Mouse (Mus musculus): ENCODE measurements around the gene Ccdc8.

Ccdc8 gene

DNA sequence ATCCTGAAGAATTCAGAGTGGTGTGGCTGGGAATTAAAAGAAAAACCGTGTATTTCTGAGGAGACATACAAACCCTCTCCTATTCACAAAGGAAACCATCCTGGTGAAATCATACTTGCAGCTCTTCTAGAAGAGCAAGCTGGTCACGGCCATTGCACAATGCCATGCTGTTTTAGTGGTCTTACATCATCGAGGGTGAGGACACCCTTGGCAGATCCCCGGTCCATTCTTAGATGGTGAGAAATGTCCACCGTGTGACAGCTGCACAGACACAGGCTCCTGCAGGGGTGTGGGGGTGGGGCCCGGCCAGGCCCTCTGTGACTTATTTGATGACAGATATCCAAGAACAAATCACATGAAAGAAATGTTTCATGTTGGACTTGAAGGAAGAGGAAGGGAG, 18.5 kb upstream of the Ccdc8 start:
- no peak for DNase-seq (ENCODE audit: low read depth, low spot score)

DNA sequence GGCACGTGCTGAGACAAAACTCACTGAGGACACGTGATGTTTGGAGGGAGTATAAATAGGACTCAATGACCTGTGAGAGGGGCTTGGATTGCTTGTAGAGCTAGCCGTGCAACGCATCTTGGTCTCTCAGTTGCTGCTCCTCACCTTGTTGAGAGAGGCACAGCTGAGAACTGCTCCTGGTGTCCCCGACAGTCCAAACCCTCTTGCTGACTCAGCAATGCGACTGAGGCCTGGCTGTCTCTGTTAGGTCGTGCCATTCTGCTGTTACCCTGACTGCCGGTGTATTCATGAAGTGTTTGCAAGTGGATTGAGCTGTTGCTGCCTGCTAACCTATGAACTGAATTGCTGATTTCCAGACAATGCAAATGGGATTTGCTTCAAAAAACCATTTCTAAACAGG, 16.2 kb upstream of the Ccdc8 start:
- no peak for DNase-seq (ENCODE audit: low read depth, low spot score)

DNA sequence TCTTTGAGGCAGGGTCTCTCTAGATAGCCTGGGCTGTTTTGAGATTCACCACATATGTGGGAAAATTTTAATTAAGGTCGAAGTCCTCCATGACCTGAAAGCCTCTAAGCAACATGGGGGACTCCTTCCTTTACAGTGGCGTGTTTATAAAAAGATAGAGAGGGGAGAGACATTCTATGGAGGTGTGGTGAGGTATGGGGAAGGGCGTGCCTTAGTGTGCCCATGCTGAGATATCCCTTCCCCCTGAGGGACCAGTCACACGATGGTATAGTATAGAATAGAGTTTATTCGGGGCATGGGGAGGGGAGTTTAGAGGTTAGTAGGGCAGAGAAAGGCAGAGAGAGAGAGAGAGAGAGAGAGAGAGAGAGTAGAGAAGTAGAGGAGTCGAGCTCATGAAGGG, 14.3 kb upstream of the Ccdc8 start:
- no peak for DNase-seq (ENCODE audit: low read depth, low spot score)

DNA sequence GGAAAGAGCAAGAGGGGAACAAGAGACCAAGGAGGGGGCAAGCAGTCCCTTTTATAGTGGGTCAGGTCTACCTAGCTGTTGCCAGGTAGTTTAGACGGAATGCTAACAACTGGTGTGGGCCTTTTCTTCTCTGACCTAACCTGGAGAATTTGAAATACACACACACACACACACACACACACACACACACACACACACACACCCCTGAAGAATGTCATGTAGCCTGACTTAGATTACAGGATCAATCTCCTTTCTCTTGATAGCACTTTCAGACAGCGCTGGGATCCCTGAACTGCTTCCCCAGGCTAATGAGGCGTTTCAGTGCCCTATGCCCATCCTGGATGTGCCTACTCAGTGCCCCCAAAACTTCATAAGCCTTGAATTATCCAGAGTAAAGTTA, 13.9 kb upstream of the Ccdc8 start:
- no peak for DNase-seq (ENCODE audit: low read depth, low spot score)

DNA sequence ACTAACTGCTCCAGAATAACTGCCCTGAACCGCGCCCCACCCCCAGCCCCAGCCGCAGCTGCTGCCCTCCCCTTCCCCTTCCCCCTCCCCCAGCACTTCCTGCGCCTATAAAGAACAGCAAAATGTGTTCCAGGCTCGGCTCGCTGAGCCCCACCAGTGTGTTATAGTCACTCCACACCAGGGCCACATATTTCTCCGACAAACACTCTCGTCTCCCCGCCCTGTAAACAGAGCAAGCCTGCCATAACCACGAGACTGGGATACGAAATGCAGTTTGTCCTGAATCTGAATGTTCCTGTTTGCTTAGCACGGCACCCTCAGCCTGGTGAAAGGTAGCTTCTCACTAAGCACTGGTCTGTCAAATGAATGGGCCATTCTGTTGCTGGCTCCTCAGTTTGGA, 12.2 kb upstream of the Ccdc8 start:
- DNase-seq (ENCODE audit: low read depth, low spot score): no peak

DNA sequence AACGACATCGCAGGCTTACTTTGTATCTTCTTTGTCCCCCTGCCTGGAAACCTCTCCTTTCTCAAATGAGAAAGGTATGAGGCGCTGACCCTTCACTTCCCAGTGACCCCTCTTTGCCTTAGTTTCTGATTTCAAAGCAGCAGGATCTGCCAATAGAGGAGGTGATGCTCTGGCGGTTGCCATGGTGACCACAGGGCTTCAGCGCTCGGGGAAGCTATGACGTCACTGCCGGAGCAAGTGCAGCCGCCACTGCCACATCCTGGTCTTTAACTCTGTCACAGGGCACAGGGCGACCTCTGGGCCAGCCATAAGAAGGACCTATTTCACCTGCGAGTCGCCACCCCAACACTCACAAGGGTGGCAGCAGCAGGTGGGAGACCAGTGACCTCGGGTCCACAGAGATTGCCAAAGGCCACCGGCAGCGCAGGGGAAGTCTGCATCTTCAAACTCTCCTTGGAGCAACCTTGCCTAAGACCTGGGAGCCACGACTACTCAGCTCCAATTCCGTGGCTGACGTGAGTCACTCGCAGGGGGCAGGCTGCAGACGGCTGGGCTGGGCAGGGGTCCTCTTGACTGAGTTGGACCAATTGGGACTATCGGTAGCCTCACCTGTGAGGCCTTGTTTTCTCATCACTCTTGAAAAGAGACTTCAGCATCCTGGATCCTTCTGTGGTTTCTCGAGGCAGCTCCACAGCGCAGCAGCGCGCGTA, 9.5 kb upstream of the Ccdc8 start, which contains the start of gene Gm42372:
Gene Gm42372, plus strand, starts transcription at position 228 of the 710 bp plus-strand sequence.
- DNase-seq (ENCODE audit: low read depth, low spot score): peak; percentile 92

DNA sequence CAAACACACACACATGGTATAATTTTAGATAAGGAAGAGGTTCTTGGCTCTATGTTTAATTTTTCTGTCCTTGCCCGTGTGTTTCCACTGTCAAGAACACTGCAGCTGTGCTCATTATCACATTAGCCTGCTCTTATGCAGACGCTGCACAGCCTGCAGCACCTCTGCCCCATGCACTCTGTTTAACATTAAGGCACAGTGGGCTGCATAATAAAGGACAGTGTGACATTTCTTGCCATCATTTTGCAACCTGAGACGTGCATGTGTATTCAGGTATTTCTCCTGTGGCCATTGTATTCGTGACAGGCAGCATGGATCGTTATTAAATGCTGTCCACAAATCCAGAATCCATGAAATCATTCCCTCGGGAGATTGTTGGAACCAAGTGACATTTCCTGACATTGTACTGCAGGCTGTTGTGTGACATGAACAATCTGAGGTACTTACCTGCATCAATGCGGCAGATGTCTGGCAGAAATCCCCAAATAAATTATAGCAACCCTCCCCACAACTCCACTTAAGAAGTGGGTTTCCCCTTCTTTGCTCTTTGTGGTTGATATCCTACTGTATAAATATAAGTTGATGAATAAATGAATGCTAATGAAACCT, 4.9 kb upstream of the Ccdc8 start:
- no peak for DNase-seq (ENCODE audit: low read depth, low spot score)

DNA sequence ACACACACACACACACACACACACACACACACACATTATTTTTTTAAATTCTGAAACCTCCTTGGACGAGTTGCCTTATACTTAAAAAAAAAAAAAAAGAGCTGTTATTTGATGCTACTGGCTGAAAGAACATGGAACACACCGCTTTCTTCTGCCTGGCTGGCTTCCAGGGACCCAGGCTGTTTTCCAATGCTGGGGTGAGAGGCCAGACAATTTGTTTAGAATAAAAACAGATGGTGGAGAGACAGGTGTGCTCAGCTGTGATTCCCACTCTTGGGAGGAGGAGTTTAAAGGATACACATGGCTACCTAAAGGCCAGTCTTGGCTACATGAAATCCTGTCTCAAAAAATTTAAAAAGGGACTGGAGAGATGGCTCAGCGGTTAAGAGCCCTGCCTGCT, 4.1 kb upstream of the Ccdc8 start:
- no peak for DNase-seq (ENCODE audit: low read depth, low spot score)

DNA sequence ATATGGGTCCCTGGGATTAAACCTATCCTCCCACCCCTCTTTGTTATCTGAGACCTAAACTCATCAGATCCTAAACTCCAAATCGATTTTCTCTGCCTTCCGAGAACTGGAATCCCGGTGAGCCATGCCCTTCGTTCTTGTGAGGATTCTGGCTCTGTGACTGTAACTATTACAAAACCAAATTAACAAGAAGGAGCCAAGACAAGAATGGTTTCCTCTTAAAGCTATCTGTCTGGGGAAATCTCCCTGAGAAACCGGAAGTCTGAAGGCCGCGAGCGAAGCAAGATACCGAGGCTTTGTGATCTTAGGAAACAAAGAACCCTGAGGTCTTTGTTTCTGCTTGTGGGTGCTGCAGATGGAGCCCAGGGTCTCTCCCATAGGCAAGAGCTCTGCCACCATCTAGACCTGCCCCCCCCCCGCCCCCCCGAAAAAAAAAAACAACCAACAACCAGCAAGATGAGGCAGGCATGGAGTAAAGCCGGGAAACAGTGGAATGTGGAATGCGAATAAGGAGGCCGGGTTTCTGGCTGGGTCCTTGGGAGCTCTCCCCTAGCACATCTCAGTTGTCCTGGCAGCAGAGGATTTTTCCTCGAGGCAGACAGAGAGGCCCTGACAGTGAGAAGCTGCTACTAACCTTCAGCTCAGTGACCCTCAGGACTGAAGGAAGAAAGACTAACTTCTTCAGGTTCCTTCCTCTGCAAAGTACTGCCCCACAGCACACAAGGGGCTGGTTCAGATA, 2.3 kb upstream of the Ccdc8 start:
- DNase-seq (ENCODE audit: low read depth, low spot score): no peak

DNA sequence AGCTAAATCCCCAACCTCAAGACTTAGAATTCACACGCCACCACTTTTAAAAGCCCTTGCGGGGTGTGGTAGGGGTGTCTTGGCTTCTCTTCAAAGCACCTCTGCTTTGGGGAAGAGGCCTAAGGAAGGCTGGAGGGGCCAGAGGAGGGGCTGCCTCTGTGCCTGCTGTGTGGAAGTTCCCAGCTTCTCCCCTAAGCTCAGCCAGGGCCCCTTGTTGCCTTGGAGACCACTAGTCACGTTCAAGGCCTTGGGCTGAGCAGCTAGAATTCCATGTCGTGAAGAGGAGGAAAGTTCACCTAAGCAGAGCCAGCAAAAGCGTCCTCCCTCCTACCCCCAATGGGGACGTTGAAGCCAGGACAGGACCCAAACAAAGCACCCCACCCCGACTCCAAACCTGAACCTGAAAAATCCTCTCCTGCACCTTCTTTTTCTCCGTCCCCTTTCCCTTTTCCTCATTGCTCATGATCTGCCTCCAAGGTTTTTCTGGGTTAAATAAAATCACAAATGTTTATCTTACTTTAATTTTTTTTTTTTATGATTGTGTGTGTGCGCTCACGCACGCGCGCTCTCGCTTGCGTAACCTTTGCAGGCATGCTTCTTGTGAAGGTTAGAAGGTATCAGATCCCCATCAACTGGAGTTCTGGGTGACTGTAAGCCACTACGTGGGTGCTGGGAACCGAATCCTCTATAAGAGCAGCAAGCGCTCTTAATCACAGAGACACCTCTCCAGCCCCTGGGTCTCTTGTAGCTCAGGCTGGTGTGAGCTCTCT, 642 bp upstream of the Ccdc8 start:
- peak; percentile 76 for DNase-seq (ENCODE audit: low read depth, low spot score)

DNA sequence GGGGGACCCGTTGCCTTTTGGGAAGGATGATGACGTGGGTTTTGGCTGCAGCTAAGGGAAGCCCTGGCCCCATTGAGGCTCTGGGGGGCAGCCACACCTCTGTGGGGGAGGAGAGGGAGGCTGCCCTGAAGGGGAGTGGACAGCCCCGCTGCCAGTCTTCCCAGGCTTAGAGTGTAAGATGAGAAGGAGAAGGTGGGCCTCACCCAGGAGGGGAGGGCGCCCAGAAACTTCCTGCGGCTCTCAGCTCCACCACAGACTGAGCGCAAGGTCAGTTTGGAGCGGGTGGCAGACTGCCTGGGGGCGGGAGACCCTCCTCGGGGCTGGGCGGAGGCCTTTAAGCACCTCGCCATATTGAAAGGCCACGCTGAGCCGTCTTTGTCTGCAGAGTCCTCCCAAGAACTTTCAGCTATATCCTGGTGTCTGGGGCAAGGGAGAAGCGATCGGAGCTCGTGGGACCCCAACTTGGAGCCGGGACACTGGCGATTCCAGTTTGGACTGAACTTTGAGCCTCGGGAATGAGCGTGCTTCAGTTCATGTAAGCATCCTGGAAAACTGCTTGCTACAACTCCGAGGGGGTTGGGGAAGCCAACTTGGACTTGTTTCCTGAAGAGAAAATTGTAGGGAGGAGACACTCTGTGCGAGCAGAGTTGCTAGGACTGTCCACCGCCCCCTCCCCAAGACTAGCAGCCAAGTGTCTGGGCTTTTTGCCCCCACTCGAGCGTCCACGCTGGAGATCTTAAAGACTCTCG, 1.3 kb downstream of the Ccdc8 start:
- peak; percentile 86 for DNase-seq (ENCODE audit: low read depth, low spot score)

DNA sequence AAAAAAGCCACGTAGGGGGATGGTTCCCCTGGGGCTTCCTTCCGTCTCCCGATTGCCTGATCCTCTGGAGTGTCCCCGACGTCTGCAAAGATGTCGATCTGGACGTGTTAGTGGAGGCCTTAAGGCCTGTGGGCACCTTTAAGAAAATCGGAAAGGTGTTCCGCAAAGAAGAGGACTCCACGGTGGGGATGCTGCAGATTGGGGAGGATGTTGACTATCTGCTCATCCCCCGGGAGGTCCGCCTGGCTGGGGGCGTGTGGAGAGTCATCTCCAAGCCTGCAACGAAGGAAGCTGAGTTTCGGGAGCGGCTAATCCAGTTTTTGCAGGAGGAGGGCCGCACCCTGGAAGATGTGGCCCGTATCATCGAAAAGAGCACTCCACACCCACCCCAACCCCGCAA, 1.9 kb downstream of the Ccdc8 start:
- DNase-seq (ENCODE audit: low read depth, low spot score): no peak

DNA sequence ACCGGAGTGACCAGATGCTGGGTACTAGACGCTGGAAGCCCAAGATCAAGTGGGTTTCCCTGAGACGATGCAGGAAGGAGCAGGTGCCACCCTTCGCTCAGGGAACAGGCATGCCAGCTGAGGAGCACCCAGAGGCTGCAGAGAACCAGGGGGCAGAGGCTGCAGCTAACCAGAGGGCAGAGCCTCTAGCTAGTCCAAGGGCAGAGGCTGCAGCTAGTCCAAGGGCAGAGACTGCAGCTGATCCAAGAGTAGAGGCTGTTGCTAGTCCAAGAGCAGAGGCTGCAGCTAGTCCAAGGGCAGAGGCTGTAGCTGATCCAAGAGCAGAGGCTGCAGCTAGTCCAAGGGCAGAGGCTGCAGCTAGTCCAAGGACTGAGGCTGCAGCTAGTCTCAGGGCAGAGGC, 2.8 kb downstream of the Ccdc8 start:
- no peak for DNase-seq (ENCODE audit: low read depth, low spot score)

DNA sequence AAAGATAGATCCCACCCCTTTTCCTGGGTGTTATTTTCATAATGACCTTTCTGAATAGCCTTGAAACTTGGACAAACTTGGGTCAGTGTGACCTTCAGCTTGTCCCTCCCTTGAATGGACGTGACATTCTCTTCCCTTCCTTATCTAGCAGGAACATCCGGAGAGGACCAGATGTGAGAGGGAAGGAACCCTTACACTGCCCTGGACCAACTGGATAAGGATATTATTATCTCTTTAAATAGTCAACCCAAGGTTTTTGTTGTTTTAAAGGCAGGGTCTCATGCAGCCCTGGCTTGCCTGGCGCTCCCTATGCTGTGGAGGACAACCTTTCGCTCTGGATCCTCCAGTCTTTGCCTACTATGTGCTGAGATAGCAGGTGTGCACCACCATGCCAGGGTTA, 6.7 kb downstream of the Ccdc8 start:
- no peak for DNase-seq (ENCODE audit: low read depth, low spot score)

DNA sequence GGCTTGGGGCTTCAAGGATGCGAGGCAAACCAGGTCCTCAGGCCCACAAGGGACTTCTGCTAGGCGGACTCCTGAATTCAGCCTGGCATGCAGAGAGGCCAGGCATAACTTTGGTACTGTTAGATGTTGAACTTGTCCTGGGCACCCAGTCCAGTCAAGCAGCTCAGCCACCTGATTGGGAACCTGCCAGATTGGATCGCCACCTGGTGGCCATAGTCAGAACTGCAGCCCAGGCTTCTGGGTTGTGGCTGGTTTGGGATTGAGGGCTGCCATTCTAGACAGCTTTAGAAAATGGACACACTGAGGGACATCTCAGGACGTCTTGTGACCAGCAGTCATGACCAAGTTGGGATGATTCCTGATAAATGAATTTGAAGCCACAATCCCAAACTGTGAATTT, 7.1 kb downstream of the Ccdc8 start:
- DNase-seq (ENCODE audit: low read depth, low spot score): peak; percentile 85

DNA sequence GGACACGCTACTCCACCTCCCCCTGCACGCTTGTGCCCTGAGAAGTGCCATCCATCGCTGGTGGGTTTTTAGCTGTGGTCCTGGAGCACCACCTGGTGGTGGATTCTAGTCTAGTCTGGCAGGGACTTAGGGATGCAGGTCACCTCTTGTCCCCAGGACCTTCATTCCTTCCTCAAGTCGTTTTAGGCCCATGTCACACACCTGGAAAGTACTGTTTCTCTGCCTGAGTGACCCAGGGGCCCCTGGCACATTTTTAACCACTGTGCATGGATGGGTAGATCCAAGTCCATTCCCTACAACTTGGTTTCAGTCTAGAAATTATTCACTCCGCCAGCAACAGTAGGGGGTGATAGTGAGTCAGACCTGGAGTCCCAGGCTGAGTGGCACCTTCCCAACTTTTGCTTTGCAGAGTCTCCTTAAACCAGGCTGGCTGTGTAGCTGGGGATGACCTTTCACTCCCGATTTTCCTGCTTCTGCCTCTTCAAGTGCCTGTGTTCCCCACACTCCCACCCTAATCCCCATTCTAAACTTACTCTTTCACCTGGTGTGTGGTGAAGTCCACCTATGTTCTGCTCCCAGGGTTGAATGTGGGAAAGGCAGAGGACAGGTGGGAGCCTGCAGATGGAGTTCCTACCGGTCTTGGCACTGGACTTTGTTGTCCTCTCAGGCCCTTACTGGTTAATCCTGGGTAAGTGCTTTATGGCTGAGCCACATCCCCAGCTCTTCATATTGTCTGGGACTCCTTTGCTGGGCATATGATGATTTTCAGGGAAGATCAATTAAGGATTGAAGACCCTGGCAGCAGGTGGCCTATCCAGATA, 10.1 kb downstream of the Ccdc8 start:
- peak; percentile 89 for DNase-seq (ENCODE audit: low read depth, low spot score)

DNA sequence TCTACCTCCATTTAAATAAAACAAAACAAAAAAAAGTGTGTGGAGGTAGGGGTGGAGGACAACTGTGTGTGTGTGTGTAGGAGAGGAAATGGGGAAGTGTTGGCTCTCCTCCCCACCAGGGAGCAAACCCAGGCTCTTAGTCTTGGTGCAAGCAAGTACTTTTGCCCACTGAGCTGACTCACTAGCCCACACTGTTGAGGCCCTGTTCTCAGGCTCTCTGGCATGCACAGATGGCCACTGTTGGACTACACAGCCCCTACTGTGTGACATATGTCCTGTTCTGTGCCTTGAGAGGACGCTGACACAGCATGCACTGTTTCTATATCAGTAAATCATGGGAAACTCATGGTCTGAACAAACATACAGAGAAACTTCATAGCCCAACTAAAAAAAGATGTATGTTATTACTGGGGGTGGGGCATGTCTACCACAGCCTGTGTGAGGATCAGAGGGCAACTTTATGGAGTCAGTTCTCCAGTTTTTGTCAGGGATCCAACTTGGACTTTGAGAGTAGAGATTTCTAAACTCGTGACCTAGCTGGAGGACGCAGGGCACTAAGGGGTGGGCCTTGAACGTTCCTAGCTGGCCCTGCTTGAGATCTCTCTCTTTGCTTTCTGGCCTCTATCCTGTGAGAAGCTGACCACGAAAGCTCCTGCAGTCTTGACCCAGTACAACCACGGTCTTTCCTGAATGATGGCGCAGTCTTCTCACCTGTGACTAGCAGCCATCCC, 10.9 kb downstream of the Ccdc8 start:
- DNase-seq (ENCODE audit: low read depth, low spot score): no peak

DNA sequence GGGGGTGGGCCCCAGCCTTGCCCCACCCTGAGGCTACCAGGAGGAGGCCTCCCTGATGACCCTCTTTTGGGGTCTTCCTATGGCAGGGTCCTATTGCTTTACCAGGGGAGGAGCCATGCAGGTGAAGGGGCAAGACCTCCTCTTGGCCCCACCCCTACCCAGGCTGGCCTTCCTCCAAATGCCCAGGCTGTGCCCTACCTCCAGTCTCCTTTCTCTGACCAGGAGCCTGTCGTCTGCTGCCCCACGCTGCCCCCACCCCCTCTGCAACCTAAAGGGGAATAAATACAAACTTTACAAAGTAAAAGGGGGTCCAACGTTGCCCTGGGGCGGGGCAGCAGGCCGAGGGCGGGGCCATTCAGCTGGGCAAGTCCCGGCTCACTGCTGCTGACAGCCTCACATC, 12.2 kb downstream of the Ccdc8 start:
- DNase-seq (ENCODE audit: low read depth, low spot score): no peak

DNA sequence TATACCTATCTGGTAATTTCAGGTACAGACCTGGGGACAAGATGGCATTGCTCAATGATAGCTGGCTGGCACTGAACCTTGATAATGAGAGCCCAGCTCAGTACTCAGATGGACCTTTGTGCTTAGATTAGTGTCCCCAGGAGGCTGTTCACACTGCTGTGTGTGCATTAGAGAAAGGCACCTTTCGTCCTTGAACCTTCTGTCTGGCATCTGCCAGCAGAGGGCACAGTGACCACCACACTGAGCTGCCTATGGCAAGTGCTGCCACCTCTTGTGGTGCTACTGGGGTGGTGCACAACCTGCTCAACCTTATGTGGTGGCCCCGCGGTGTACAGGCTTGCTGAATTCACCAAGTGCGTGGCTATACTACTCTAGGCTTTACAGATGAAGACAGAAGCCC, 14.8 kb downstream of the Ccdc8 start:
- no peak for DNase-seq (ENCODE audit: low read depth, low spot score)

Measured in mesoderm, embryonic 11.5 days (tissue).